Mouse (Mus musculus) macrophage (primary cell): ENCODE results near the gene Osm. TPM values are rescaled to one million over a fixed set of nuclear protein-coding genes. Genes with fewer than 3 reads are reported as not detected.

ENCODE experiments used
- H3K27ac ChIP-seq: fragments of 350-480 bp; formaldehyde crosslinking; 2 replicates; pipeline ENCODE4 v1.9.0; 2021
- H3K36me3 ChIP-seq: fragments of 350-480 bp; formaldehyde crosslinking; 2 replicates; pipeline ENCODE4 v1.9.0; 2021; ENCODE audit errors: inconsistent target
- H3K4me3 ChIP-seq: fragments of 350-480 bp; formaldehyde crosslinking; 2 replicates; pipeline ENCODE4 v1.9.0; 2021; ENCODE audit errors: inconsistent target
- H3K79me2 ChIP-seq: fragments of 350-480 bp; formaldehyde crosslinking; 2 replicates; pipeline ENCODE4 v1.9.0; 2021; ENCODE audit errors: inconsistent target
- WGBS: methylation state at CpG from one replicate; pipeline ENCODE4 v1.1.7; 2026; ENCODE audit warnings: inconsistent platforms; ENCODE audit not compliant: missing documents; 5-methylcytosine and 5-hydroxymethylcytosine counted together
- polyA plus RNA-seq: library from polyadenylated mRNA; stranded (reverse); fragments of 250-400 nt; gene quantifications from 3 replicates; pipeline ENCODE4 v1.2.4, GENCODE M21; 2018; ENCODE audit warnings: inconsistent platforms

The Osm gene
- polyA plus RNA-seq, 1 experiment from 2014 or later, result 9.4 TPM

DNA sequence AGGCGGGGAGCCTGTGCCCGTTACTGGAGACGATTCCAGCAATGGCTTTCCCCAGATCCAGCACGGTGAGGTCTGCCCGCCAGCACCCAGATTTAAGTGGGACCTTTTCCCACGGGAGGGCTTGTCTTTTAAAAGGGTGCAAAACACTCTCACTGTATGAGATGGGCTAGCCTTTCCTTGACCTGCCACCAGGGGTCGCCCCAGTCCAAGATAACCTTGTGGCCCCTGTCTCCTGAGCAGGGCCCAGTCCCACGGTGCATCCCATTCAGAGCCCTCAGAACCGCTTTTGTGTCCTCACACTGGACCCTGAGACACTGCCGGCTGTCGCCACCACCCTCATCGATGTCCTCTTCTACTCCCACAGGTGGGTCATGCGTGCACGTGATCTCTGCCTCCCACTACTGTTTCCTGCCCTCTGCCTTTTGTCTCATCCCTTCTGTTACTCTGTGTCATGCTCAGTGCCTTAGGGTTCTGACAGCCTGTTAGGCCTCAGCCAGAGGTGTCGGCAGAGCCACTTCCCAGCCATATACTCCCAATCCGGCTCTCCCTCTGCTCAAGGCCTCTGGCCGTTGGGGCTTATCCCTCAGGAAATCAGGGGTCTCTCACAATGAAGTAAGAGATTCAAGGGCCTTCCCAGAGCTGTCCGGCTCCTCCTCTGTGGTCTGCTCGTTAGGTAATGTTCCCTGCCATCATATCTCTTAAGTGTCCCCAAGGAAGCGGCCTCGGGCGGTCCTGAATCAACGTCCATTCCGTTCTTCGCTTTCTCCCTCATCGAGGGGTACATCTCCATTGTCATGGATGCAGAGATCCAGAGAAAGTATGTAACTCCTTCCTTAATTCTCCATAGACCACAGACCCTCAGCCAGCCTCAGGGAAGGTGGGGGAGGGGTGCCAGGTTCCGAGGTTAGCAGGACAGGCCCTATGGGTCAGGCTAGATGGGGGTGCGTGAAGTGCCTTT, 15.5 kb upstream of the Osm start:
- 59% methylated on average over 28 of the region's 28 CpGs for WGBS

DNA sequence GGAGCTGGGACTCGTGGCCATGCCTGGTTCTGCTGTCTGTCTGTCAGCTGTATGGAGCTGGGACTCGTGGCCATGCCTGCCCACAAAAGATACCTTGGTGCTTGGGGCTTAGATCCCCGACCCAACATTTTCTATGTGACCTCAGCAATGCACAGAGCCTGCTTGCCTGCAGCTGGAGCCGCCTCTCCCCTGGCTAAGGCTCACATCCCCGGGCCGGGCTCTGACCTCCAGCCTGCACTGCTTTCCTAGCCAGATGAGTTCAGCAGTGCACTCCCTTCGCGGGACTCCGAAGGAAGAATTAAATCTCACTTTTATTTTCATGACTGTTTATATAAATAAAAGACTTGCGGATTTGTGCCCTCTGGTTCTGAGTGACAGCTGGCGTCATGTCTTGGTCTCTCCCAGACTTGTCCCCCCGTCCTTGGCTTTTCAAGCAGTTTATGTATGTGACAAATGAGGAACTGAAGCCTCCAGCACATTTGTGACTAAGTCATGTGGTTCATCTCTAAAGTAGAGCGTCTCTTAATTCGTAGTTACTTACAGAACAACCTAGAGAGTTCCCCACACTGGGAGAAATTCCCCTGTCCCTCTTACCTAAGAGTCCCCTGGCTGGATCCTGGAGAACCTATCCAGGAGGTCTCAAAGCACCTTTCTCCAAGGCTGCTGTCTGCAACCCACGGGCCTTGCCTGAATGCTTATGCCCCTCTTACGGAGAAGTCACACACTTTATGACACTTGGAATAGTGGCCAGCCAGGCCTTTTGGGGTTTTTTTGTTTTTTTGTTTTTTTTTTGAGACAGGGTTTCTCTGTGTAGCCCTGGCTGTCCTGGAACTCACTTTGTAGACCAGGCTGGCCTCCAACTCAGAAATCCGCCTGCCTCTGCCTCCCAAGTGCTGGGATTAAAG, 13.9 kb upstream of the Osm start:
- Histone ChIP-seq H3K4me3 (no peak overlapping the region), H3K36me3 (no peaks in the 10 kb centered on the region), H3K79me2 (no peaks in the 10 kb centered on the region), H3K27ac (peak overlapping the region; percentile 68)
- WGBS, result 28% methylated on average over 16 of the region's 17 CpGs

More for the DNA sequence above, 15.5 kb upstream of the Osm start:
- Histone ChIP-seq H3K4me3 (no peak overlapping the region), H3K79me2 (no peaks in the 10 kb centered on the region), H3K36me3 (peaks cover under 1% of the 10 kb centered on the region; the same call in 1 of the 2 replicates), H3K27ac (no peak overlapping the region)

DNA sequence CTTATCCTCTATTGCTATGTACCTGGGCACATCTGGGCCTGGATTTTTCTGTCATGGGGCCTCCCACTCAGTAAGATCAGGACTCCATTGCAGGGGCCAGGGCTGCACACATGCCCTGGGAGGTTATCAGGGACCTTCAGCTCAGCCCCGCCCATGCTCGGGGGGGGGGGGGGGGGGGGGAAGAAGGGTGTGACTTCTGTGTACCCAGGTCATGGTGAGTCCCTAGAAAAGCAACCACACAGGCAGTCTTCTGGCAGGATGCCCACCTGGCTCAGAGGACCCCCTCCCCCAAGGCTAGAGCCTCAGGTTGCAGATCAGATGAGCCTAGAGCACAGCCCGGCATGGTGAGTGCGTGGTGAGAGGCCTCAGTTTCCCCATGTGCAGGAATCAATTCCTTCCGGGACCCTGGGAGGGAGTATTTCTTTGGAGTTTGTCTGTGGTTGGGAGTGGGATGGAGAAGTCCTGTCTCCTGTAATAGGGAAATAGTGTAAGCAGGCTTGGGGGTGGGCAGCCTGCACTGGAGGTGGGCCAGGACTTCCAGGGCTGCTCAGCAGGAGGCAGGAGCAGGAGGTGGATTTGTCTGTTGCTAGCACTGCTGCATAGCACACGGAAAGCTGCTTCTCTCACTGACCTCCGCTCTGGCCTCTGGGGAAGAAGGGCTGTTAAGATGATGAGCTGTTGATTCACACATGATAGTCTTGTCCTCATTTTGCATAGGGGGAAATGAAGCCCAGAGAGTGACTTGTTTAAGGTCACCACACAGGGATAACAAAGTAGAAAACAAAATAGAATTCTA, 12.6 kb upstream of the Osm start:
- H3K36me3 ChIP-seq, result no peaks in the 10 kb centered on the region
- H3K4me3 ChIP-seq, result no peak overlapping the region
- WGBS, result 55% methylated on average over 4 of the region's 7 CpGs
- H3K79me2 ChIP-seq, result no peaks in the 10 kb centered on the region
- no peak overlapping the region for H3K27ac ChIP-seq

DNA sequence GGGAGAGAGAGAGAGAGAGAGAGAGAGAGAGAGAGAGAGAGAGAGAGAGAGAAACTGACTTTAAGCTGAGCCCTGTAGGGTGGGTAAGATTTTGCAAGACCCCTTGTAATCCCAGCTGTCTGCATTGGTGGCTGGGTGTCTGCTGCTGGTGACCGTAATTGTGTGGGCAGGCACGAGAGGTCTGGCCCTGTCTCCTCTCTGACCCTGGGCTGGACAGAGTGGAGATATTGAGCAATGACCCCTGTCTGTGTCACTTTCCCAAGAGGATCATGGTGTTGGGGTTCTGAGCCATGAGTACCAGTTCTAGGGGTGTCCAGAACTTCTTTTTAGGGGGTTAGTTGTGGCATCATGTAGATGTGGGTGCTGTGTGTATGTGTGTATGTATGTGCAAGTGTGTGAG, 12.0 kb upstream of the Osm start:
- no peak overlapping the region for H3K4me3 ChIP-seq
- no peak overlapping the region for H3K27ac ChIP-seq
- WGBS, result 56% methylated on average over 2 of the region's 2 CpGs
- no peaks in the 10 kb centered on the region for H3K36me3 ChIP-seq
- H3K79me2 ChIP-seq, result no peaks in the 10 kb centered on the region

DNA sequence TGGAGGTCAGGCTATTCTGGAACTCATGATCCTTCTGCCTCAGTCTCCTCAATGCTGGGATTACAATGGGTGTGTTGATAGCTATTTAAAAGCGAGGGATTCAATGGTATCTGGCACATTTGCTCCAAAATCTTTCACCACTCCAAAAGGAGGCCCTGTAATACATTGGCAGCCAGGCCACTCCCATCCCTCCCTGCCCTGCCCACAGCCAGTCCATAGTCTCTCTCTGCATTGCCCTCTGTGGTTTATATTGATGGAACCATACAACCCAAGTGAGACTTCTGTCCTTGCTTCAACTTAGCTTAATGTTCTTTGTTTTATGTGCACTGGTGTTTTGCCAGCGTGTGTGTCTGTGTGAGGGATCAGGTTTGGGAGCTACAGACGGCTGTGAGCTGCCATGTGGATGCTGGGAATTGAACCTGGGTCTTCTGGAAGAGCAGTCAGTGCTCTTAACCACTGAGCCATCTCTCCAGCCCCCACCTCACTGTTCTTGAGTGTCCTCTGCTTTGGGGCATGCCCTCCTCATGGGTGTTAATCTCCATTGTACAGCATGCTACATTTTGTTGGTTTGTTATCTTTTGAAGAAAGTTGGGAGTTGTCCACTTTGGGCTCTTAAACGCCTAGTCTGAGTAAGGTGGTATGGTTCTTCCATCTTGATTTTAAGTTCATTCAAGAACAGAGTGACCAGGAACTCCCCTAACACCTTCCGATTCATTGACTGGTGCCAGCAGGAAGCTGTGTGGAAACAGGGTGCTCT, 9.5 kb upstream of the Osm start:
- WGBS, result 96% methylated on average over 5 of the region's 5 CpGs
- H3K27ac ChIP-seq, result no peak overlapping the region
- no peak overlapping the region for H3K4me3 ChIP-seq
- H3K36me3 ChIP-seq, result no peaks in the 10 kb centered on the region
- H3K79me2 ChIP-seq, result no peaks in the 10 kb centered on the region

DNA sequence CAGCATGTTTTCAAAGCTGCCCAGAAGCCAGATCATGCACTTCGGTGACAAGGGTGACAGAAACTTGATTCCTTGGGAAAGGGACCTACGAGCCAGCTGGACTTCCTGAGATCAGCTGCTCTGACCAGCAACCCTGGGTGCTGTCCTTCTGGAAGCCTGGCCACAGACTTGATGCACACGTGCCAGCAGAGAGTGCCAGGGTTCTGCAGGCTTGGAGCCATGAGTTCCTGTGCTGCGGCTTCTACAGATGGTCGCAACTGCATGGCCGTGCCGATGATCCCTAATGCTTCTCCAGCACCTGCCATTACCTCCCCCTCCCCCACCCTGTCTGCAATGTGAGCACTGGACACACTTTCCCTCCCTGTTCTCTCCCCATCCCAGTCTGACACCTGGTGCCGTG, 7.8 kb upstream of the Osm start:
- Histone ChIP-seq H3K27ac (no peak overlapping the region), H3K36me3 (no peaks in the 10 kb centered on the region), H3K79me2 (no peaks in the 10 kb centered on the region), H3K4me3 (no peak overlapping the region)
- WGBS, result 73% methylated on average over 6 of the region's 8 CpGs

DNA sequence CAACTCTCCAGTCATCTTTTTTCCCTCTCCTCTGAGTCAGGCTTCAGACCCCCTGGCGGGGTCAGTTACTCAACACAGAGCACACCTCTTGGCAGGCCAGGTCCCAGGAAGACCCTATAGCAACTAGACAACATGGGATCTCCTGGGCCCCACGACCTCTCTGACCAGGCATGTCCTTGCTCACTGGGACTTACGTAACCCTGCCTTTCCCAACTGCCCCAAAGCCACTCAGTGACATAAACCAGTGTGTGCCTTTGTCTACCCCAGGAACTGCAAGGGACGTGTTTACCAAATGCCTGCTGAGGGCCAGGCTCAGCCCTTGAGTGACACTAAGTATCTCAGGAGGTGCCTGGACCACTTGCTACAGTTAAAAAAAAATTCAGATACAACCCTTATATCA, 6.4 kb upstream of the Osm start:
- Histone ChIP-seq H3K27ac (no peak overlapping the region), H3K79me2 (no peaks in the 10 kb centered on the region), H3K4me3 (no peak overlapping the region), H3K36me3 (no peaks in the 10 kb centered on the region)
- 62% methylated on average over 4 of the region's 4 CpGs for WGBS

DNA sequence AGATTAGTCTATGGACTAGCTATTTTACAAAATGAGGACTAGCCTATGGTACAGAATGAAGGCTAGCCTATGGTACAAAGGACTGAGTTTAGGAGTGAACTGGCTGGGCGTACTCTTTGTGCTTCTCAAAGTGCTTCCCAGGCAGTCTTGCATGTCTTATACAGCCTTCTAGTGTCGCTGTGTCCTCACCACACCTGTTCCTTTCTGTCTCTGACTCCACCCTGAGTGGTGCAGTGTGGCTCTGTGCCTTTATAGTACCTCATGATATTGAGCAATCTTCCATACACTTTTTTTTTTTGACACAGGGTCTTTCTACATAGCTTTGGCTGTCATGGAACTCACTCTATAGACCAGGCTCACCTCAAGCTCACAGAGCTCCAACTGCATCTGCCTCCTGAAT, 4.8 kb upstream of the Osm start:
- H3K27ac ChIP-seq, result no peak overlapping the region
- no peaks in the 10 kb centered on the region for H3K79me2 ChIP-seq
- WGBS, result 100% methylated on average over 2 of the region's 2 CpGs
- H3K36me3 ChIP-seq, result no peaks in the 10 kb centered on the region
- no peak overlapping the region for H3K4me3 ChIP-seq

DNA sequence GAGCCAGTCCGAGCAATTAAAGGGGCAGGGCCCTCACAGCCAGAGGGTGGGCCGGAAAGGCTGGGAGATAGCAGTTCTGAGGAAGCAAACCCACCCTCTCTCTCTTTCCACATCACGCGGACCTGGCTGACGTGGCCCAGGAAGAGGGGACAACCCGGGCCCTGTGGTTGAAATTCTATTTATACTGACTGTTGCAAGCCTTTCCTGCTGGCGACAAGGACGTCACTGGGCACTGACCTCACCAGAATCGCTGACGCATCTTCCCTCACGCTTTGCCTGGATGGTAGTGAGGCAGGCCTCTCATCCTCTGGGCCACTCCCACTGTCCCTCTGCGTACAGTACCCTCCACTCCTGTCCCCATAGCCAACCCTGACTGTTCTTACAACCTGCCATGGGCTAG, 3.6 kb upstream of the Osm start:
- Histone ChIP-seq H3K27ac (peak overlapping the region; percentile 68), H3K36me3 (no peaks in the 10 kb centered on the region), H3K4me3 (no peak overlapping the region), H3K79me2 (peaks cover 9% of the 10 kb centered on the region; the same call in 1 of the 2 replicates)
- 10% methylated on average over 12 of the region's 12 CpGs for WGBS

DNA sequence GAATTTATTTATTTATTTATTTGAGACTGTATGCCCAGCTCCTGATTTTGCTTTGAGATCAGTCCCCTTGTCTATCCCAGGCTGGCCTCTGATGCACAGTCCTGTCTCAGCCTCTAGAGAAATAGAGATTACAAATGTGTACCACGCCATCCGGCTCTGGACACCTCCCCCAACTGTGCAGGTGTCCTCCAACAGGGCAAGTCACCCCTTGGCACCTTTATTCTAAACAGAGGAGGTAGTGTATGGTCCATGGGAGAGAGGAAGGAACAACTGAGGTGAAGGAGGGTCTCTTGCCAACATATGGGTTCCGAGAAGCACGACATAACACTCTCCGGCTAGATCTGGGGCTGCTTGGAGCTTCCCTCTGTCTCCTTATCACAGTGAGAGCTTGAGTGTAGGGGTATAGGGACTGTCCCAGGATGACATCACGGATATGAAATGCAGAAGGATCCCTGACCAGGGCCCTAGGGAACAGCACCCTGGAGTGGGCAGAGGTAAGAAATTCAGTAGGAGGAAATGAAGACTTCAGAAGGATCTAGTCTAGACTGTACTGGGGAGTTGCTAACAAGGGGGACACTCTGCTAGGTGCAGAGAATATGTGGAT, 1.1 kb upstream of the Osm start:
- peaks cover 22% of the 10 kb centered on the region for H3K79me2 ChIP-seq
- H3K27ac ChIP-seq, result no peak overlapping the region
- peaks cover 12% of the 10 kb centered on the region; the same call in 1 of the 2 replicates for H3K36me3 ChIP-seq
- H3K4me3 ChIP-seq, result no peak overlapping the region
- 96% methylated on average over 6 of the region's 6 CpGs for WGBS

DNA sequence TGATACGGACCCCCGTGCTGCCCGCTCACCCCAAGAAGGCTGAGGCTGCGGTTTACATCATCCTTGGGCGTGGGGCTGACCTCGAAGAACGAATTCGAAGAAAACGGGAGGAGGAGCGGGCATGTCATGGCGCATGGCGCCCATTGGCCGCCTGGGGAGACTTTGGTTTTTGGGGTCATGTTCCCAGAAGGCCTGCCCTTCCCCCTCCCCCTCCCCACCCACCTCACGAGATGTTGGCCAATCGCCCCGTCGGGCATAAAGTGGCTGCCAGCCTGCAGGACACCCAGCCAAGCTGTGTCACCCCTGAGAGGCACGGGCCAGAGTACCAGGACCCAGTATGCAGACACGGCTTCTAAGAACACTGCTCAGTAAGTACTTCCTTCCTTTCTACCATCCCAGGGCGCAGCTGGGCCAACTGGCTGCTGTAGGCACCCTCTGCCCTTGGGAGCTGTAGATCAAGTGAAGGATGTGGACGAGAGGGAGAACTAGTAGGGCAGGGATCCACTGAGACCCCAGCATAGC, 387 bp downstream of the Osm start:
- peak overlapping the region; percentile 96 for H3K4me3 ChIP-seq
- peaks cover 12% of the 10 kb centered on the region; the same call in 1 of the 2 replicates for H3K36me3 ChIP-seq
- WGBS, result 4% methylated on average over 20 of the region's 21 CpGs
- peak overlapping the region; percentile 93 for H3K27ac ChIP-seq
- peaks cover 22% of the 10 kb centered on the region for H3K79me2 ChIP-seq

DNA sequence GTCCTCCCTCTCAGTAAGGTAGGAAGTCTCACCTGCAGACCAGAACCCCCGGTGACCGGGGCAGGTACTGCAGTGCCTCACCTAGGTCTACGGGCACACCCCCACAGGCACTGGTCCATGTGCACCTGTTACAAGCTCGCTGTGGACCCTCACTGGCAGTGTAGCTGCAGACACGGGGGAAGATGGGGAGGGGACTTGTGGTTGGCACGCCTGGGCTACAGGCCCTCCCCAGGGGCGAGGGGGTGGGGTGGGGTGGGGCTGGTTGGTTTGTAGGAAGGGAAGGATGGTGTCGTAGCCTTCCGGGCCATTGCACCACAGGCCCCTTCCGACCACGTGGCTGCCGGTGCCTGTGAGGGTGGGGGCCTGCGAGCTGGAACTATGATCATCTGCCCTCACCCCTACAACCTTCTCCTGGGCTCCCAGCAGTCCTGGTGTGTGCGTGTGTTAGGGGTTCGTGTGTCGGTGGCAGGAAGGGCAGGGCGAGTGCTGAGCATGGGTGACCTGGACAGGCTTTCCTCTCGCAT, 1.2 kb downstream of the Osm start:
- H3K36me3 ChIP-seq, result peaks cover 12% of the 10 kb centered on the region; the same call in 1 of the 2 replicates
- peaks cover 22% of the 10 kb centered on the region for H3K79me2 ChIP-seq
- H3K27ac ChIP-seq, result peak overlapping the region; percentile 93
- WGBS, result under 1% methylated on average over 16 of the region's 18 CpGs
- H3K4me3 ChIP-seq, result peak overlapping the region; percentile 96

DNA sequence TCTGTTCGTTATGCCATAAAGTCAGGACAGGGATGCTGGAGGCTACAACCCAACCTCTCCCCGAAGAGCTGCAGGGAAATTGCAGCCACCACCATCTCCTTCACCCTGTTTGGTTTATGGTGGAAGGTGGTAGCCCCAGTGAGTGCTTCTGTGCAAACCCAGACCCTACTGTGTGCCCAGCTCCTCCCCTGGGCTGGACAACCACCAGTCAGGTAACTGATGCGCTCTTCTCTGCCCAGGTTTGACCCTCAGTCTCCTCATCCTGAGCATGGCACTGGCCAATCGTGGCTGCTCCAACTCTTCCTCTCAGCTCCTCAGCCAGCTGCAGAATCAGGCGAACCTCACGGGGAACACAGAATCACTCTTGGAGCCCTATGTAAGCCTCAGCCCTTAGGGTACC, 1.9 kb downstream of the Osm start:
- Histone ChIP-seq H3K79me2 (peaks cover 22% of the 10 kb centered on the region), H3K4me3 (peak overlapping the region; percentile 96), H3K36me3 (peaks cover 12% of the 10 kb centered on the region; the same call in 1 of the 2 replicates), H3K27ac (peak overlapping the region; percentile 93)
- 79% methylated on average over 6 of the region's 6 CpGs for WGBS
